Mouse (Mus musculus) lung, embryonic 16.5 days (tissue): ENCODE data around the gene Pik3cb. TPM values are rescaled to one million over a fixed set of nuclear protein-coding genes. Genes with fewer than 3 reads are reported as not detected.
A peak's percentile ranks its signal among the peaks of the same experiment; 100 is the strongest.

ENCODE experiments used
- ATAC-seq: fragments of 200-750 bp; cut with Nextera tagmentation; 2 replicates; pipeline ENCODE4 v1.8.0; 2017; ENCODE audit warnings: low read depth, mild to moderate bottlenecking, moderate library complexity
- H3K27ac ChIP-seq: fragments of 300-500 bp; sonication (generic); 2 replicates; pipeline ENCODE4 v1.5.1; 2014; ENCODE audit warnings: mild to moderate bottlenecking, control low read depth, low read length
- H3K27me3 ChIP-seq: fragments of 300-500 bp; sonication (generic); 2 replicates; pipeline ENCODE4 v1.6.1; 2014; ENCODE audit warnings: low read depth, low read length, mixed read lengths; ENCODE audit not compliant: control insufficient read depth, insufficient read depth
- H3K36me3 ChIP-seq: fragments of 300-500 bp; sonication (generic); 2 replicates; pipeline ENCODE4 v1.6.1; 2014; ENCODE audit warnings: low read length; ENCODE audit not compliant: control insufficient read depth, insufficient read depth
- H3K4me1 ChIP-seq: fragments of 300-500 bp; sonication (generic); replicated peaks from 2 replicates; pipeline ENCODE4 v1.6.1; 2014; ENCODE audit warnings: low read length, mixed read lengths; ENCODE audit not compliant: control insufficient read depth, insufficient read depth
- H3K4me2 ChIP-seq: fragments of 300-500 bp; sonication (generic); 2 replicates; pipeline ENCODE4 v1.6.1; 2014; ENCODE audit warnings: low read depth, low read length, control low read depth
- H3K4me3 ChIP-seq: fragments of 300-500 bp; sonication (generic); 2 replicates; pipeline ENCODE4 v1.5.1; 2014; ENCODE audit warnings: mild to moderate bottlenecking, low read length, control low read depth
- H3K9ac ChIP-seq: fragments of 300-500 bp; sonication (generic); 2 replicates; pipeline ENCODE4 v1.6.1; 2014; ENCODE audit warnings: low read length, control low read depth
- H3K9me3 ChIP-seq: fragments of 300-500 bp; sonication (generic); 2 replicates; pipeline ENCODE4 v1.6.1; 2016; ENCODE audit warnings: low read length; ENCODE audit not compliant: control insufficient read depth
- WGBS: fragments of 180-500 bp; shearing (Covaris S2); extraction: QIAGEN DNeasy Blood & Tissue Kit; methylation state at CpG from one replicate; pipeline ENCODE4 v1.1.7; 2014; 5-methylcytosine and 5-hydroxymethylcytosine counted together
- polyA plus RNA-seq: library from polyadenylated mRNA; unstranded; fragments of >200 nt; fragmentation: Nextera tagmentation; extraction: Ambion mirVana; gene quantifications from 2 replicates; pipeline ENCODE4 v1.2.1, GENCODE M21; 2015

Gene Pik3cb
- polyA plus RNA-seq, 1 experiment from 2014 or later: 1.3 TPM

DNA sequence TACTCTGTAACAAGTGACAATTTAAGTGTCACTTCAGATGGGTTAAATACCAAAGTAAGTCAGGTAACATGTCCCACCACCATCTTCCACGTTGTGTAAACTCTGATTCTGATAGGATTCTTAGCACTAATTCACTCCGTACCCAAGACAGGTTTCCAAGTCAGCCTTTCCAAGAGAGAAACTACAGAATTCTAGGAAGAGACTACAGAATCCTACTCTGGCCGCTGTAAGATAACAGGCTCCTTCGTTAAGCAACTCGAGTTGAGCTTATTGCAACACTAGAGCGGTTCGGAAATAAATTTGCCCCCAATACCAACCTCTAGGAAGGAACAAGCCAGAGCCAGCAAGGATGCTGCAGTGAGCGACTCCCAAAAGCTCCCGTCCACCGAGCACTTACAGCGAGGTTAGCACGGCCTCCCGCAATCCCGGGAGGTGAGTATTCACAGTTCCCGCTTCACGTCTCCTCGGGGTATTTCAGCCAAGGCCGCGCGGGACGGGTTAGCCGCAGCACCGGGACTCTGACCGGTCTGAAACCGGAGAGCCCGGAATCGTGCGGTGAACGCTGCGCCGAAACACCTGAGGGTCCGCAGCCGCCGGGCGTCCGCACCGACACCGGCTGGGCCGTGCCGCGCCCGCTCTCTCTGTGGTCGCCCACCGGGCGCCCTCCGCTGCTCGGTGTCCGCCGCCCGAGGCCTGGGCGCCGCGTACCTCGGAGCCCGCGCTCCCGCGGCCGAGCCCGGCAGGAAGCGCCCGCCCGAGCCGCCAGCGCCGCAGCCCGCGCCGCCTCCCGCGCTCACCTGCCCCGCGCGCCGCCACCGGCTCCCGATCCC is 1.0 kb downstream of the Pik3cb start:
- peaks cover under 1% of the 10 kb centered on the region; the same call in 1 of the 2 replicates for H3K4me1 ChIP-seq
- peak overlapping the region; percentile 73 for H3K27ac ChIP-seq
- H3K4me3 ChIP-seq: peak overlapping the region; percentile 84
- no peaks in the 10 kb centered on the region for H3K9me3 ChIP-seq
- H3K9ac ChIP-seq: peak overlapping the region; percentile 83
- peak; percentile 82 for ATAC-seq
- H3K27me3 ChIP-seq: peaks cover 5% of the 10 kb centered on the region
- H3K36me3 ChIP-seq: no peaks in the 10 kb centered on the region
- WGBS: under 1% methylated on average over 57 of the region's 77 CpGs
- peak overlapping the region; percentile 75 for H3K4me2 ChIP-seq

DNA sequence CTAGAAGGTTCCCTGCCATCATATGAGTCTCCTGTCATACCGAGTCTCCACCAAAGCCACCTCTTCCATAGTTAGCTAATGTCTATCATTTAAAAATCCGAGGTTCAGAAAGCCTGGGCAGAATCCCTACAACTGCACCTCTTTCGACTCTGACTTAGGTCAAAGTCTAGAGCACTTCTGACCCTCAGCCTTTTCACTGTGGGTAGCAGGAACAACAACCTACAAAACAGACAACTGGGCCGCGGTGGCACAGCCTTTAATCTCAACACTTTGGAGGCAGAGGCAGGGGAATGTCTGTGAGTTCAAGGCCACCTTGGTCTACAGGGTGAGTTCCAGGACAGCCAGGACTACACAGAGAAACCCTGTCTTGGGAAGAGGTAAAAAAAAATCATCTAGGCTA is 3.1 kb downstream of the Pik3cb start:
- Histone ChIP-seq H3K4me2 (no peak overlapping the region), H3K9ac (no peak overlapping the region), H3K4me3 (no peak overlapping the region), H3K27me3 (peaks cover 5% of the 10 kb centered on the region), H3K4me1 (no peaks in the 10 kb centered on the region), H3K9me3 (no peaks in the 10 kb centered on the region), H3K36me3 (no peaks in the 10 kb centered on the region), H3K27ac (no peak overlapping the region)
- ATAC-seq: no peak
- WGBS: 74% methylated on average over 5 of the region's 5 CpGs

DNA sequence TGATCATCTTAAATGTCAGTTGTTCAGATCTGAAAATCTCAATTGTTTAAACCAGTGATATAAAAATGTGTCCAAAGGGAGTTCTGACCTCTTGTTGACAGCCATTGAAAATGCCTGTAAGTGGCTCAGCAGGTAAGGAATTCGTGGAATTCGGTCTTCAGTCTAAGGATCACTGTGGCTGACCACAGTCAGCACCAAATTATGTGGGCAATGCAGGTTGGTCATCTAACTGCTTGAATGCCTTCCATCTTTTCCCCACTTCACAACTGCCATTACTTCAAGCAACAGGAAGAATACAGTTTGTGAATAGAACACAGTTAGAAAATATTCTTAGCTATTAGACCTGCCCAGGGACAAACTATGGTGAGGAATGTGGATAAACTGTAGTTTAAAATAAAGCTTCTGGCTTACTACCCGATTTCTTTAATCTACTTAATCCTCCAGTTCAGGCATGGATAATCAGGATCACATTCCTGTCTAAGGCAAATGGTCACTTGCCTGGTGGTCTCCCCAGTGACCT is 8.4 kb downstream of the Pik3cb start:
- WGBS: 41% methylated on average over 3 of the region's 3 CpGs
- ATAC-seq: peak; percentile 54; the same call in 1 of the 2 replicates
- Histone ChIP-seq H3K9ac (no peak overlapping the region), H3K4me3 (no peak overlapping the region), H3K27me3 (no peaks in the 10 kb centered on the region), H3K4me1 (no peaks in the 10 kb centered on the region), H3K4me2 (no peak overlapping the region), H3K36me3 (no peaks in the 10 kb centered on the region), H3K27ac (peak overlapping the region; percentile 61; the same call in 1 of the 2 replicates), H3K9me3 (no peaks in the 10 kb centered on the region)

DNA sequence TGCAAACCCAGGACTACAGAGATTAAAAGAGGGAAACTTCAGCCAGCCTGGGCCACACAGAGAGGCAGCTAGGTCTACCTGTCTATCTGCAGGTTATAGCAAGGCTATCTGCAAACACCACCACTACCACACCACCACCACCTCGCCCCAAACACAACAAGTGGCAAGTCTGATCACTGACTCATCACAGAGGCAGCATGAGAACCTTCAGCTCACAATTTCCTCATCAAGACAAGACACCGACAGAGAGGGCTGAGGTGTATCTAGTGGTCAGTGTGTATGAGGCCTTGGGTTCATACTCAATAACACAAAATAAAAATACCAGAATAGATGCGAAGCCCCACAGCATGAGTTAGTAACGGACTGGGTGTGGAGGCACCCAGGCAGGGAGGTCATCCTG is 9.3 kb downstream of the Pik3cb start:
- ATAC-seq: no peak
- Histone ChIP-seq H3K4me1 (no peaks in the 10 kb centered on the region), H3K36me3 (no peaks in the 10 kb centered on the region), H3K9ac (no peak overlapping the region), H3K27ac (no peak overlapping the region), H3K9me3 (no peaks in the 10 kb centered on the region), H3K4me3 (no peak overlapping the region), H3K27me3 (no peaks in the 10 kb centered on the region), H3K4me2 (no peak overlapping the region)
- 80% methylated on average over 4 of the region's 4 CpGs for WGBS

DNA sequence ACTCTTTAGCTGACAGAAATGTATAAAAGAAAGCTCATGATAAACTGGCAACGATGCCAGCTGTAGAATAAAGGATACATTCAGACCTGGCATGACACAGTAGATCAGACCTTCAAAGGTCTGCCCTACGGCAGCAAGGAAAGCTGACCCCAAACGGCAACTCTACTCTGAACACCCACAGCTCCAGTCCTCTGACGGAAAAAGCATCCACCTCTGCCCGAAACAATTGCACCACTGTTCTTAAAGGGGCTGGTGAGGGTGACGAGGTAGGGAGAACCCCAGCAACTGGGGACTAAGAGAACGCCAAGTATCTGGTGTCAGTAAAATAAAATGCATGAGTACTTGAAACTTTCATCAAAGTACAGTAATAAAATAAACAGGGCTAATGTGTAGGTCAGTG is 12.8 kb downstream of the Pik3cb start:
- Histone ChIP-seq H3K4me3 (no peak overlapping the region), H3K4me2 (no peak overlapping the region), H3K9ac (no peak overlapping the region), H3K4me1 (no peaks in the 10 kb centered on the region), H3K36me3 (no peaks in the 10 kb centered on the region), H3K27ac (no peak overlapping the region), H3K9me3 (no peaks in the 10 kb centered on the region), H3K27me3 (no peaks in the 10 kb centered on the region)
- WGBS: 50% methylated on average over 7 of the region's 7 CpGs
- no peak for ATAC-seq

DNA sequence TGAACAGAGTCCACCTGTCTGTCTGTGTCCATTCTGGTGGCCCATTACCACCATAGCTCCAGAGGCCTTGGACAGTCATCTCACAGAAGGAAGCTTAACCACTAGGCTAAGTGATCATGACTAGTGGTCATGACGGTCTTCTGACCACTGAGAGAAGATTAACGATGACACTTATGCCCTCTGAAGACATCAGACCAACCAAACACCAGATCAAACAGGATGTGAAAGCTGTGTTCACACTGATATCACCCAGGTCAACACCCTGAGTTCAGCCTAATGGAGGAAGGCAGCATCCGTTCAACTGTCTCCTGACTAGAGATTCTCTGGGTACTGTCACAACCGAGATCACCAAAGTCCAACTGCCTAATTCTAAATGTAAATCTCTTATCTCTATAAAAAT is 17.7 kb downstream of the Pik3cb start:
- H3K9ac ChIP-seq: no peak overlapping the region
- no peak overlapping the region for H3K4me2 ChIP-seq
- no peaks in the 10 kb centered on the region for H3K36me3 ChIP-seq
- no peak overlapping the region for H3K4me3 ChIP-seq
- WGBS: 46% methylated on average over 4 of the region's 4 CpGs
- no peaks in the 10 kb centered on the region for H3K9me3 ChIP-seq
- no peak overlapping the region for H3K27ac ChIP-seq
- H3K4me1 ChIP-seq: no peaks in the 10 kb centered on the region
- ATAC-seq: no peak
- no peaks in the 10 kb centered on the region for H3K27me3 ChIP-seq

DNA sequence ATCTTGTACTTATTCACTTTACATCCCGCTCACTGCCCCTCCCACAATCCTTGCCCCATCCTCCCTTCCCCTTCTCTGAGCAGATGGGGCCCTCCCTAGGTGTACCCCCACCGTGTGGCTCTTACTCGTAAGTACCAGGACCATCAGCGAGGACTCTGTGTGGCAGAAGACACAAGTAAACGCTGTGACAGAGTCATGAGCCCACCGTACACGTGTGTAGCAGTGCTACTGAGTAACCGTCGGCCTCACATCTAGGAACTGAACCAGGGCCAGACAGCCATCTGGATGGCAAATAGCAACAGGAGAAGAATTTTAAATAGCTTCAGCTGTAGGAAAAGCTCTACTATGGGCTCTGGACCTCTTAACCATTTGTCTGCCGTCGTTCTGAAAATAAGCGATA is 28.0 kb downstream of the Pik3cb start:
- Histone ChIP-seq H3K4me3 (no peak overlapping the region), H3K9ac (no peak overlapping the region), H3K36me3 (no peaks in the 10 kb centered on the region), H3K9me3 (no peaks in the 10 kb centered on the region), H3K4me1 (no peaks in the 10 kb centered on the region), H3K27me3 (no peaks in the 10 kb centered on the region), H3K27ac (no peak overlapping the region), H3K4me2 (no peak overlapping the region)
- no peak for ATAC-seq
- 70% methylated on average over 12 of the region's 12 CpGs for WGBS

DNA sequence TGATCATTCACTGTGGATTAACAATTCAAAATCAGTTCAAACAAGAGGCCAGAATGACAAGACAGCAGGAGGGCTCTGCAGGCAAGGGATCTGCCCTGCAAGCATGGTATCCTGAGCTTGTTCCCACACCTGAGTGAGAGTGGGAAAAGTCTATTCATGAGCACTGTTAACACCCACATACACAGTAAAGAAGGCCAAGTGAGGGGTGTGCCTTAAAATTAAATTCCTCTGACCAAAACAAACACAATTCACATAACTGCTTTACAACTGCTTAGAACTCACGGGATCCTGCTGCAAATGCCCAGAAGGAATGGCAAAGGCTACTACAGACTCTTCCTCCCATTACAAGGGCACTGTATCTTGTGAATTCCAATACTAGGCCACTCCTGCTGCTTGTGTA is 29.3 kb downstream of the Pik3cb start:
- ATAC-seq: no peak
- Histone ChIP-seq H3K4me3 (no peak overlapping the region), H3K27me3 (no peaks in the 10 kb centered on the region), H3K9me3 (no peaks in the 10 kb centered on the region), H3K4me1 (no peaks in the 10 kb centered on the region), H3K36me3 (no peaks in the 10 kb centered on the region), H3K27ac (no peak overlapping the region), H3K9ac (no peak overlapping the region), H3K4me2 (no peak overlapping the region)
- WGBS: 44% methylated on average over 1 of the region's 1 CpGs

DNA sequence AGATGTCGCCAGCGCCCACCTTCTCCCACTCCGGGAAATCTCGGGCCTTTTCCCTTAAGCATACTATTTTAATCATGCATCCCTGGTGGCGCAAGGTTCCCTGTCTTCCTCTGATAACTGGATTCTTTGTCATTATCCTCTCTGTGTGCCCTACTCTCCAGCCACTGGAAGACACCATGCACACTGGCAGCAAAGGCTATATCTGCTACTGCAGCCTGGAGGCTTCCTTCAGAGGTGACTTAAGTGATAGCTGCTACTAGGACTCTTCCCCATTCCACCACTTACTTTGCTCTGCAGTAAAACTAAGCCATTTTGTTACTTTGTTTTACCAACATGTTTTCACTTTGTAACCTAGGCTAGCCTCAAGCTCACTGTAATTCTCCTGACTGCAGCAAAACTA is 30.2 kb downstream of the Pik3cb start:
- Histone ChIP-seq H3K9ac (no peak overlapping the region), H3K36me3 (no peaks in the 10 kb centered on the region; the same call in 1 of the 2 replicates), H3K4me2 (no peak overlapping the region), H3K4me3 (no peak overlapping the region), H3K4me1 (no peaks in the 10 kb centered on the region), H3K9me3 (peaks cover 2% of the 10 kb centered on the region; the same call in 1 of the 2 replicates), H3K27ac (no peak overlapping the region), H3K27me3 (no peaks in the 10 kb centered on the region)
- 64% methylated on average over 5 of the region's 5 CpGs for WGBS
- ATAC-seq: no peak
